Mouse (Mus musculus) heart, embryonic 14.5 days (tissue): ENCODE data around the gene Icam2. TPM values are rescaled to one million over a fixed set of nuclear protein-coding genes. Genes with fewer than 3 reads are reported as not detected.

Source experiments
- ATAC-seq: fragments of 200-750 bp; cut with Nextera tagmentation; 2 replicates; pipeline ENCODE4 v1.8.0; 2017; ENCODE audit warnings: low read depth, moderate TSS enrichment; ENCODE audit not compliant: insufficient number of reproducible peaks, insufficient read depth, low FRiP score
- H3K27ac ChIP-seq, 2 experiments: fragments of 200-500 bp in 1 of 2; fragments of 300-500 bp in 1 of 2; sonication (generic) in 1 of 2; replicated peaks in 1 of 2; 2 replicates each; pipeline ENCODE4 v1.5.1; 2012 to 2014; ENCODE audit warnings: low read depth in 2 of 2, low read length in 2 of 2, control low read depth in 1 of 2, mild to moderate bottlenecking in 1 of 2, mixed read lengths in 1 of 2; ENCODE audit not compliant: control insufficient read depth in 1 of 2, insufficient read depth in 1 of 2
- H3K27me3 ChIP-seq: fragments of 300-500 bp; sonication (generic); 2 replicates; pipeline ENCODE4 v1.6.1; 2014; ENCODE audit warnings: mild to moderate bottlenecking, low read length, control low read depth; ENCODE audit not compliant: control insufficient read depth, insufficient read depth
- H3K36me3 ChIP-seq: fragments of 300-500 bp; sonication (generic); 2 replicates; pipeline ENCODE4 v1.6.1; 2014; ENCODE audit warnings: mild to moderate bottlenecking, control low read depth, low read length, mixed read lengths; ENCODE audit not compliant: control insufficient read depth, insufficient read depth
- H3K4me1 ChIP-seq, 2 experiments: fragments of 200-500 bp in 1 of 2; fragments of 300-500 bp in 1 of 2; sonication (generic) in 1 of 2; 2 replicates each; pipeline ENCODE4 v1.6.1; 2012 to 2014; ENCODE audit warnings: low read length in 2 of 2, control low read depth in 1 of 2, mixed read lengths in 1 of 2; ENCODE audit not compliant: control insufficient read depth in 2 of 2, insufficient read depth in 2 of 2
- H3K4me2 ChIP-seq: fragments of 300-500 bp; sonication (generic); 2 replicates; pipeline ENCODE4 v1.6.1; 2014; ENCODE audit warnings: mild to moderate bottlenecking, low read length
- H3K4me3 ChIP-seq, 2 experiments: fragments of 200-500 bp in 1 of 2; fragments of 300-500 bp in 1 of 2; sonication (generic) in 1 of 2; 2 replicates each; pipeline ENCODE4 v1.5.1; 2012 to 2014; ENCODE audit warnings: low read length in 2 of 2, mild to moderate bottlenecking in 2 of 2, control low read depth in 1 of 2, low read depth in 1 of 2, moderate library complexity in 1 of 2; ENCODE audit not compliant: control insufficient read depth in 1 of 2, insufficient read depth in 1 of 2
- H3K9ac ChIP-seq: fragments of 300-500 bp; sonication (generic); 2 replicates; pipeline ENCODE4 v1.6.1; 2014; ENCODE audit warnings: mild to moderate bottlenecking, low read length
- H3K9me3 ChIP-seq: fragments of 300-500 bp; sonication (generic); 2 replicates; pipeline ENCODE4 v1.6.1; 2016; ENCODE audit warnings: low read length, control low read depth; ENCODE audit not compliant: control insufficient read depth
- WGBS: fragments of 180-500 bp; shearing (Covaris S2); extraction: QIAGEN DNeasy Blood & Tissue Kit; methylation state at CpG from one replicate; pipeline ENCODE4 v1.1.7; 2014; 5-methylcytosine and 5-hydroxymethylcytosine counted together
- polyA plus RNA-seq: library from polyadenylated mRNA; unstranded; fragments of >200 nt; fragmentation: Nextera tagmentation; extraction: Ambion mirVana; gene quantifications from 2 replicates; pipeline ENCODE4 v1.2.1, GENCODE M21; 2014

Icam2 gene
- polyA plus RNA-seq, result 105 and 108 TPM in 2 replicates

- no peaks in the 10 kb centered on the region for H3K27me3 ChIP-seq
- H3K27ac ChIP-seq, result peak within 1 kb of the TSS; percentile 46 to 48; a peak in 2 of 4 replicates
- no peak within 1 kb of the TSS for H3K4me3 ChIP-seq
- H3K4me1 ChIP-seq, result peaks cover 9 to 12% of the 10 kb centered on the region in 2 experiments
- no peaks in the 10 kb centered on the region for H3K9me3 ChIP-seq
- no peaks in the 10 kb centered on the region for H3K36me3 ChIP-seq
- 54% methylated on average over 6 of the region's 6 CpGs for WGBS
- H3K9ac ChIP-seq, result no peak within 1 kb of the TSS
- no peak within 1 kb of the TSS for H3K4me2 ChIP-seq
- ATAC-seq, result no peak
Observed at GRCm38 (mm10) chr11:106387791-106388216, at the start of gene Icam2. TSS of gene Icam2 (minus strand) at chr11:106388075.

DNA sequence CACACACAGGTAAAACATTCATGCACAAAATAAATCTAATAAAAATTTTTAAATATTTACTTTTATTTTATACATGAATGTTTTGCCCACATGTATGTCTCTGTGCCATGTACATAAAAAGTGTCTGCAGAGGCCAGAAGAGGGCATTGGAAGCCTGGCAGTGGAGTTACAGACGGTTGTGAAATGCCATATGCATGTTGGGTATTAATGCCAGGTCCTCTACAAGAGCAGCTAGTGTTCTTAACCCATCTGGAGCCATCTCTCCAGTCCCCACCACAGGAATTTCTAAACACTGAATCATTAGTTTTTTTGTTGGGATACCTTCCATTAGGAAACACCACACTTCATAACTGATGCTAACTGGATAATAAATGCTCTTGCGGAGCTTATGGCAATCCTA, 49.7 kb upstream of the Icam2 start:
- Histone ChIP-seq H3K4me2 (no peak overlapping the region), H3K27me3 (no peaks in the 10 kb centered on the region), H3K4me1 (peaks cover 0 to 3% of the 10 kb centered on the region in 2 experiments; a peak in 1 of 4 replicates), H3K36me3 (0 out of 2 replicates have a peak, but pooled peaks cover 2% of the 10 kb centered on the region), H3K9ac (no peak overlapping the region), H3K4me3 (no peak overlapping the region), H3K27ac (no peak overlapping the region), H3K9me3 (no peaks in the 10 kb centered on the region)
- no peak for ATAC-seq
- WGBS, result 83% methylated on average over 2 of the region's 2 CpGs

DNA sequence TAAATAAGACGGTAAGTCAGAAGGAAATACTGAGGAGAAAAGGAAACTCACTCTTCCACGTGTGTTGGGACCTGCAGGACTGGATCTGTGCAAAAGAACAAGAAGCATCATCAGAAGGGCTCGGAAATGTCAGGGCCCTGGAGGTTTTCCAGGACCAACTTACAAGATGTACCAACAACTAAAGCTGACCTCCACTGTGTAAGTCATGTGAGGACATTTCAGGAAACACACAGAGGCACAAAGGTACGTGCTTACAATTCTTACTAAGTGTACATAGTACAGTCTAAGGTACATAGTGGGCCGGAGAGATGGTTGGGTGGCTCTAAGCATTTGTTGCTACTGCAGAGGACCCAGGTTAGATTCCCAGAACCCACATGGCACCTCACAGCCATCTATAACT, 49.2 kb upstream of the Icam2 start:
- Histone ChIP-seq H3K4me1 (peaks cover 0 to 3% of the 10 kb centered on the region in 2 experiments; a peak in 1 of 4 replicates), H3K9ac (no peak overlapping the region), H3K9me3 (no peaks in the 10 kb centered on the region), H3K27me3 (no peaks in the 10 kb centered on the region), H3K36me3 (0 out of 2 replicates have a peak, but pooled peaks cover 2% of the 10 kb centered on the region), H3K27ac (no peak overlapping the region), H3K4me2 (no peak overlapping the region), H3K4me3 (no peak overlapping the region)
- ATAC-seq, result no peak
- 79% methylated on average over 5 of the region's 5 CpGs for WGBS

GRCm38 (mm10) chr11:106430392-106430791, 42.5 kb upstream of the Icam2 start:
- H3K27ac ChIP-seq, result no peak overlapping the region
- no peaks in the 10 kb centered on the region; a peak in 2 of 4 replicates for H3K4me1 ChIP-seq
- H3K9ac ChIP-seq, result no peak overlapping the region
- no peak for ATAC-seq
- no peaks in the 10 kb centered on the region for H3K27me3 ChIP-seq
- no peak overlapping the region for H3K4me2 ChIP-seq
- WGBS, result 86% methylated on average over 5 of the region's 5 CpGs
- no peak overlapping the region for H3K4me3 ChIP-seq
- H3K9me3 ChIP-seq, result no peaks in the 10 kb centered on the region
- peaks cover 11% of the 10 kb centered on the region for H3K36me3 ChIP-seq

- no peak overlapping the region for H3K27ac ChIP-seq
- no peak overlapping the region for H3K4me3 ChIP-seq
- no peak for ATAC-seq
- H3K36me3 ChIP-seq, result peaks cover 15% of the 10 kb centered on the region
- H3K9me3 ChIP-seq, result no peaks in the 10 kb centered on the region
- H3K9ac ChIP-seq, result no peak overlapping the region
- no peaks in the 10 kb centered on the region; a peak in 2 of 4 replicates for H3K4me1 ChIP-seq
- WGBS, result 63% methylated on average over 4 of the region's 4 CpGs
- H3K4me2 ChIP-seq, result no peak overlapping the region
- no peaks in the 10 kb centered on the region for H3K27me3 ChIP-seq
Observed at GRCm38 (mm10) chr11:106429689-106430088, 41.8 kb upstream of the Icam2 start.

- Histone ChIP-seq H3K36me3 (peaks cover 12% of the 10 kb centered on the region), H3K27me3 (no peaks in the 10 kb centered on the region), H3K4me1 (no peaks in the 10 kb centered on the region; a peak in 2 of 4 replicates), H3K4me2 (no peak overlapping the region), H3K4me3 (no peak overlapping the region), H3K9ac (no peak overlapping the region), H3K9me3 (no peaks in the 10 kb centered on the region), H3K27ac (no peak overlapping the region)
- WGBS, result 89% methylated on average over 2 of the region's 2 CpGs
- no peak for ATAC-seq
Observed at GRCm38 (mm10) chr11:106428556-106428955, 40.7 kb upstream of the Icam2 start.

DNA sequence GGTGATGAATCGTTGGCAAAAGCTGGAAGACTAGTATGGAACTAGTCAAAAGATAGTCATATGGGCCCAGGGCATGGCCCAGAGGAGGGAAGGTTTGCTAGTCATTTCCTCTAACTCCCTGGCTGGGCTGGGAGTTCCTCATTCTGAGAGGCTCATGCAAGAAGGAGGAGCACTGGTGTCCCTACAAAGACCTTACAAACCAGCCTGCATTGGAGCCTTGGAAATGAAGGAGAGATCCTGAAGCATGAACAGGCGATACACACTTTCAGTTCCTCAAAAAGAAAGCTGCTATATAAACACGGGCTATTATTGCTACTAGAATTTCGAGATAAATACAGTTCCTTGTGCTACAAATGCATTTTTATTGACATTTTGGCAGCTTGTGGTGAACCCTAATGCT, 40.2 kb upstream of the Icam2 start:
- no peak overlapping the region for H3K4me2 ChIP-seq
- WGBS, result 78% methylated on average over 4 of the region's 4 CpGs
- H3K9ac ChIP-seq, result no peak overlapping the region
- no peak overlapping the region for H3K27ac ChIP-seq
- H3K4me3 ChIP-seq, result no peak overlapping the region
- no peaks in the 10 kb centered on the region for H3K9me3 ChIP-seq
- peaks cover 14% of the 10 kb centered on the region for H3K36me3 ChIP-seq
- peaks cover 0 to 2% of the 10 kb centered on the region in 2 experiments; a peak in 3 of 4 replicates for H3K4me1 ChIP-seq
- no peaks in the 10 kb centered on the region for H3K27me3 ChIP-seq
- ATAC-seq, result no peak

DNA sequence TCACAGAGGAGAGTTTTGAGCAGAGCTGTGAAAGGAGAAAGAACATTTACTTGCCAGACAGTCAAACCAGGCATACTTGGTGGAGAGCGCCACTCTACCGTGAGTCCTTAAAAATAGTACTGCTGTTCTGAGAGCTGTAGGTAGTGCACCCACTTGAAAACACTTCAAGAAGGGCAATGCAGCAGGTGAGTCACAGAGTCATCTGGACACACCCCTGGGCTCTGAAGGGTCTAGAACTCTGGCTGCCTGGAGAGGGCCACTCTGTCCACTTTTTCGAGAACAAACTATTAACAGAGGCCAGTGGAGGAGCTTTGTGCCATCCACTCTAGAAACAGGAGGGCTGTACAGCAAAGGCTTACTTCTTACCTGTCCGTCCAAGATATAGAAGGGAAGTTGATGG, 38.6 kb upstream of the Icam2 start:
- Histone ChIP-seq H3K9me3 (no peaks in the 10 kb centered on the region), H3K27ac (no peak overlapping the region), H3K9ac (no peak overlapping the region), H3K4me3 (no peak overlapping the region), H3K4me2 (no peak overlapping the region), H3K4me1 (peaks cover 0 to 4% of the 10 kb centered on the region in 2 experiments; a peak in 3 of 4 replicates), H3K36me3 (peaks cover 20% of the 10 kb centered on the region), H3K27me3 (no peaks in the 10 kb centered on the region)
- 51% methylated on average over 4 of the region's 4 CpGs for WGBS
- ATAC-seq, result no peak
